Mouse (Mus musculus): ENCODE results near the gene Syt15.
"Not testable (repeated sequence)": the region's sequence is repeated elsewhere in the genome, so short reads cannot be mapped to it uniquely, and the experiment has no call there.

Gene Syt15

GRCm38 (mm10) chr14:34227981-34228380, 8.6 kb downstream of the Syt15 start:
- in situ Hi-C loops (cut with MboI, MseI) = no loop called here

- in situ Hi-C loops (cut with MboI, MseI) = no loop called here
These were observed 9.6 kb downstream of the Syt15 start for GRCm38 (mm10) chr14:34228830-34229506.

GRCm38 (mm10) chr14:34232340-34232739, 12.9 kb downstream of the Syt15 start:
- in situ Hi-C loops (cut with MboI, MseI) = no loop called here

- in situ Hi-C loops (cut with MboI, MseI) = no loop called here
These were observed 13.7 kb downstream of the Syt15 start for GRCm38 (mm10) chr14:34232866-34233680.

- in situ Hi-C loops (cut with MboI, MseI) = no loop called here
These were observed 14.5 kb downstream of the Syt15 start for GRCm38 (mm10) chr14:34233846-34234245.

- in situ Hi-C loops (cut with MboI, MseI) = no loop called here
These were observed 15.4 kb downstream of the Syt15 start for GRCm38 (mm10) chr14:34234630-34235380.

GRCm38 (mm10) chr14:34240263-34240662, 20.9 kb downstream of the Syt15 start:
- in situ Hi-C loops (cut with MboI, MseI) = no loop called here

GRCm38 (mm10) chr14:34240676-34241075, 21.3 kb downstream of the Syt15 start:
- in situ Hi-C loops (cut with MboI, MseI) = no loop called here

GRCm38 (mm10) chr14:34252470-34253145, 33.2 kb downstream of the Syt15 start:
- in situ Hi-C loops (cut with MboI, MseI) = no loop called here

GRCm38 (mm10) chr14:34253261-34253660, 33.9 kb downstream of the Syt15 start:
- in situ Hi-C loops (cut with MboI, MseI) = no loop called here

- in situ Hi-C loops (cut with MboI, MseI) = not testable (repeated sequence)
These were observed 39.1 kb downstream of the Syt15 start for GRCm38 (mm10) chr14:34258525-34258924.

GRCm38 (mm10) chr14:34268046-34268445, 48.7 kb downstream of the Syt15 start:
- in situ Hi-C loops (cut with MboI, MseI) = no loop called here

- in situ Hi-C loops (cut with MboI, MseI) = no loop called here
These were observed 53.9 kb downstream of the Syt15 start for GRCm38 (mm10) chr14:34273280-34273679.

GRCm38 (mm10) chr14:34274141-34274540, 54.7 kb downstream of the Syt15 start:
- in situ Hi-C loops (cut with MboI, MseI) = no loop called here

GRCm38 (mm10) chr14:34275225-34275624, 55.8 kb downstream of the Syt15 start:
- in situ Hi-C loops (cut with MboI, MseI) = no loop called here

- in situ Hi-C loops (cut with MboI, MseI) = no loop called here
These were observed 60.3 kb downstream of the Syt15 start for GRCm38 (mm10) chr14:34279726-34280125.

Data from regulatory T cell (primary cell).